Mouse (Mus musculus): Measurements from ENCODE around the gene Jmjd1c.
A peak's percentile ranks its signal among the peaks of the same experiment; 100 is the strongest.

Jmjd1c gene

GRCm38 (mm10) chr10:67247145-67247544, 151.2 kb downstream of the Jmjd1c start:
- peak; percentile 60 for DNase-seq (ENCODE audit: low read depth)

GRCm38 (mm10) chr10:67249486-67249885, 153.6 kb downstream of the Jmjd1c start:
- no peak for DNase-seq (ENCODE audit: low read depth)

- DNase-seq (ENCODE audit: low read depth): no peak
These were observed 154.9 kb downstream of the Jmjd1c start for GRCm38 (mm10) chr10:67250846-67251245.

GRCm38 (mm10) chr10:67252353-67252752, 156.4 kb downstream of the Jmjd1c start:
- DNase-seq (ENCODE audit: low read depth): no peak

GRCm38 (mm10) chr10:67253115-67253514, 157.2 kb downstream of the Jmjd1c start:
- DNase-seq (ENCODE audit: low read depth): no peak

GRCm38 (mm10) chr10:67264852-67265251, 168.9 kb downstream of the Jmjd1c start:
- peak; percentile 83 for DNase-seq (ENCODE audit: low read depth)

- DNase-seq (ENCODE audit: low read depth): no peak
These were observed 180.0 kb downstream of the Jmjd1c start for GRCm38 (mm10) chr10:67275916-67276315.

- no peak for DNase-seq (ENCODE audit: low read depth)
These were observed 185.9 kb downstream of the Jmjd1c start for GRCm38 (mm10) chr10:67281852-67282251.

- peak; percentile 57 for DNase-seq (ENCODE audit: low read depth)
These were observed 186.6 kb downstream of the Jmjd1c start for GRCm38 (mm10) chr10:67282531-67282930.

GRCm38 (mm10) chr10:67283516-67283915, 187.6 kb downstream of the Jmjd1c start:
- no peak for DNase-seq (ENCODE audit: low read depth)

- peak; percentile 91 for DNase-seq (ENCODE audit: low read depth)
These were observed 188.4 kb downstream of the Jmjd1c start for GRCm38 (mm10) chr10:67284311-67284710.

GRCm38 (mm10) chr10:67284761-67285175, 188.8 kb downstream of the Jmjd1c start:
- DNase-seq (ENCODE audit: low read depth): peak; percentile 55

GRCm38 (mm10) chr10:67285176-67285814, 189.4 kb downstream of the Jmjd1c start, which contains the start of gene Nrbf2:
Gene Nrbf2, minus strand, starts transcription at chr10:67285305.
- peak; percentile 96 for DNase-seq (ENCODE audit: low read depth)

GRCm38 (mm10) chr10:67287877-67288276, 192.0 kb downstream of the Jmjd1c start:
- DNase-seq (ENCODE audit: low read depth): peak; percentile 97

- no peak for DNase-seq (ENCODE audit: low read depth)
These were observed 194.7 kb downstream of the Jmjd1c start for GRCm38 (mm10) chr10:67290622-67291021.

- DNase-seq (ENCODE audit: low read depth): peak; percentile 67
These were observed 195.2 kb downstream of the Jmjd1c start for GRCm38 (mm10) chr10:67291087-67291486.

- no peak for DNase-seq (ENCODE audit: low read depth)
These were observed 199.4 kb downstream of the Jmjd1c start for GRCm38 (mm10) chr10:67295331-67295730.

GRCm38 (mm10) chr10:67295938-67296466, 200.1 kb downstream of the Jmjd1c start:
- no peak for DNase-seq (ENCODE audit: low read depth)

- no peak for DNase-seq (ENCODE audit: low read depth)
These were observed 200.7 kb downstream of the Jmjd1c start for GRCm38 (mm10) chr10:67296482-67297152.

GRCm38 (mm10) chr10:67297175-67297855, 201.4 kb downstream of the Jmjd1c start:
- DNase-seq (ENCODE audit: low read depth): no peak

- no peak for DNase-seq (ENCODE audit: low read depth)
These were observed 202.9 kb downstream of the Jmjd1c start for GRCm38 (mm10) chr10:67298856-67299255.

GRCm38 (mm10) chr10:67299285-67299684, 203.4 kb downstream of the Jmjd1c start:
- DNase-seq (ENCODE audit: low read depth): peak; percentile 66

GRCm38 (mm10) chr10:67301046-67301445, 205.1 kb downstream of the Jmjd1c start:
- no peak for DNase-seq (ENCODE audit: low read depth)

All from NIH3T3 (cell line).